Mouse (Mus musculus) cerebellum, adult 9-11 months (tissue): Measurements from ENCODE around the gene Mettl22.

Experiments
- DNase-seq: peaks from one replicate; pipeline ENCODE4 v3.0.0; 2022

Gene Mettl22

DNA sequence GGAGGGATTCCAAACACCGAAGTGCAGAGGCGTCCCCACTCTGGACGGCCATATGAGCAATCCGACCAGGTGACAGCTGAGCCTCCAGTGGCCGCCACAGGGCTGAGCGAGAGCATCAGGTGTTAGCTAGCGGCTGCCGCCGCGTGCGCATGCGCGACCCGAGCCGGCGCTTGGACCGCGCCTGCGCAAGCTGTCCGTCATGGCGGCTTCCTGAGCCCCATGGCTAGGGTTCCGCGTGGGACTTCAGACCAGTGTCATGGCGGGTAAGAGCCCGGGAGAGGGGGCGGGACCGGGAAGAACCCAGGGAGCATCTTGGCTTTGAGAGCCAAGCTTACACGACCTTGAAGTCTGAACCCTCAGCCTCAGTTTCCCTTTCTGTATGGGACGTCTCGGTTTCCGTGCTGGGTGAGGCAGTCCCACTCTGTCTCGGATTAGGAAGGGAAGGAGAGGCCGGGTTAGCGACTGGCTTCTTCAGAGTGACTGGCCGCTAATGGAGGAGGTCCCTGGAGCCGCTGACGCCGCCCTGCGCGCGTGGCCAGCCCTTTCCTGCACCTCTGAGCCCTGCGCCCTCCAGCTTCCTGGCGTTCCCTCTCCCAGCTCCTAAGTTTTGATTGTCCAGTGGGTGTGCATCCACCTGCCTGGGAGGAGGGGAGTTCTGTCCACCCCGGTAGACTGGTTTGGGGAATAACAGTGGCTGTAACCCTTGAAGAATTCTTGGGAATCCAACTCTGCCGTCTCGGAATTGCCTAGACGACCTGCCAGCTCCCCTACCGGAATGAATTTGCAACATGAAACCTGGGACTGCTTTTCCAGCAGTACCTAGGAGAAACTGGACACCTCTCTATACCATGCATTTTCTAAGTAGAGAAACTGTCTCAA lies at the start of gene Mettl22:
Gene Mettl22 (plus strand): TSS at position 186 of the 879 bp plus-strand sequence.
- DNase-seq: peak; percentile 93

DNA sequence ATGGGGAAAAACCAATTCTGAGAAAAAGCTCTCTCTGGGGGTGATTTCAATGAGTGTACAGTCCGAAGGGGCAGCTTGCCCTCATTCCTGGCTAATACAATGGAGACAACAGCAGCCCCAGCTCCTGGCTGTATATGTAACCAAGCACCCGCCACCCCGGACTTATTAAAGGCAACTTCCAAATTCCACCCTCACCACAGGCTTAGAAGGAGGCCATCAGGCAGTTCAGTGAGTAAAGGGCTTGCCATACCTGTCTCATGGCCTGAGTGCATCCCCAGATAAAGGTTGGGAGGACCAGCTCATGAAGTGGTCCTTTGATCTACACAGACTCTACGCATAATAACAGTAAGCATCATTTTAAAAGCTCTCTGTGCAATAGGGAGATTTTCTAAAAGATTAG lies 49.7 kb upstream of the Mettl22 start:
- DNase-seq: no peak

DNA sequence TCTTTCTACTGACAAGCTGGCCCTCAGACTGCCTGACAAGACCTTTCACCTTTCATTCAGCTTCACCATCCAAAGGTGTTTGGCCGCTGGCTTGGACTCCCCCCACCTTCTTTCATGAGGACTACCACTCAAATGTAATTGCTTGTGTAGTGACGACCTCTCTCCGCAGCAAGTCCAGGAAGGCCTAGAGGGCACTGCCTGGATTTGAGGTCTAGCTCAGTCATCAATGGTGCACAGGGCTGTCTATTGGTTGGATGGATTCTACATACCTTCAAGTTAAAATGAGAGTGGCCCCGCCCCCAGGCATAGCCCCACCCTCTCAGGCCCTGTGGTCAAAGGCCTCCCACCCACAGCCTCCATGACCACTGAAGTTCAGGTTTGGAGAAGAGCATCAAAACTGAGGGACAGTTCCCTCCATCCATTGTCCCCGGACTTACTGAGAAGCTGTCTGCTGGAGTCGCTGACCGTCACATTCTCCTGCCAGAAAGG lies 46.9 kb upstream of the Mettl22 start:
- no peak for DNase-seq

DNA sequence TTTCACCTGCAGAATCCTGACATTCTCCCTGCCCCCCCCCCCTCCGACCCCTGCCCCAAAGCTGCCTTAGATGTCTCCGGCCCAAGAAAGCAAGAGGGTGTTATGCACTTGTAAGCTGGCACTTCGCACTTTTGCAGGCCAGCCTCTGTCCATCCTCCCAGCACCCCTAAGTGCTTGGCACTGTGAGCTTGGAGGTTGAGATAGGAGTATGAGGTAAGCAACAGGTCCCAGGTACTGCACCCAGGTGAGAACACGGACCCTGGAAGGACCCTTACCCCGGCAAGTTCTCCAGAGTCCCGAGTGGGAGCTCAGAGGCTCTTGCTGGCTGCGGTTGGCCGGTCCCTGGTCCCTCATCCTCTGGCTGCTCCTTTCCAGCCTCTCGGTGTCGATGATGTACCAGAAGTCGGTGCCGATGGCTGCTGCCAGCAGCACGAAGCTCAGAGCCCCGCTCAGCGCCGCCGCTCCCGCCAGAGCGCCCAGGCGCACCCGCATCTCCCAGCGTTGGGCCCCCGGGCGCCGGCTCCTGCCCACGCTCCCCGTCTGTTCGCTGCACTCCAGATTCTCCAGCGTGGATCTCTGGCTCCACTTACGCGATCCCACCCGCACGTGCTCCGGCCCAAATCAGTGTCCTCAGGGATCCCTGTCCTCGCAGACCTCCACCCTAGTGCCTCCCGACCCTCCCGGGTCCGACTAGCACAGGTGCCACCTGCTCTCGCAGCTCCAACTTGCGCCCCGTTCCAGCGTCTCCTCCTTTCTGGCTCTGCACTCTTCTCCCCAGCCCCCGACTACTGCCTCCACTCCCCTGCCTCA lies 46.2 kb upstream of the Mettl22 start:
- DNase-seq: no peak

DNA sequence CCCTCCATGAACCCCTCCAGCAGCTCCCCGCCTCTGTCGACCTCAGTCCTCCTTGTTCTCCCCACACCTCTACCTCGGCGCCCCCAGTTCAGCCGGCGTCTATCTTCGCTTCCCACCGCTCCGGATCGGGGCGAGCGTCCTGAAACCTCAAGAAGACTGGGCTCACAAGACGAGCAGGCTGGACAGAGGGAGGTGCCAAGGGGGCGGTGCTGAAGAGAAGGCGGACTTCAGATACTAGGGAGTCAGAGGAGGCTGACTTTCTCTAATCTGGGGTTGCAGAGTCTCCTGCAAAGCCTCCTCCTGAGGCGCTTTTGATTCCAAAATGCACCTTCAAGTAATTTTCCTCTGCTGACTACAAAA lies 45.6 kb upstream of the Mettl22 start, which contains the start of gene Tmem114:
Gene Tmem114 (minus strand): TSS at position 166 of the 360 bp plus-strand sequence.
- DNase-seq: peak; percentile 20

DNA sequence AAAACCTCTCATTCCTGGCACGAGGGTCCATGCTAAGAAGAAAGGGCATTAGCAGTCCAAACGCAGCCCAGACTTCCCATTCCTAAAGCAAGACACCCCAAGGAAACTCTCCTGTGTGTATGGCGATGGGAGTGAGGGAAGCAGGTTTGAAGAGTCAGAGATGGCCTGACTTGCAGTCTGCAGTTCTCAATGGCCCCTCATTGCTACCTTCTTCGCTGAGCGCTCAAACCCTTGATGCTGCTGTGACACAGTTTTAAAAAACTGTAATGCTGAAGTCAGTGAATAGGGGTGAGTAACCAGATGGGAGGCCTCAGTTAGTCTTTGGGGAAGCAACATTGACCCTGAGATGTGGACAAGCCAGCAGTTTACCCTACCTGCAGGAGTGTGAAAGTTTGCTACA lies 44.9 kb upstream of the Mettl22 start:
- DNase-seq: no peak

DNA sequence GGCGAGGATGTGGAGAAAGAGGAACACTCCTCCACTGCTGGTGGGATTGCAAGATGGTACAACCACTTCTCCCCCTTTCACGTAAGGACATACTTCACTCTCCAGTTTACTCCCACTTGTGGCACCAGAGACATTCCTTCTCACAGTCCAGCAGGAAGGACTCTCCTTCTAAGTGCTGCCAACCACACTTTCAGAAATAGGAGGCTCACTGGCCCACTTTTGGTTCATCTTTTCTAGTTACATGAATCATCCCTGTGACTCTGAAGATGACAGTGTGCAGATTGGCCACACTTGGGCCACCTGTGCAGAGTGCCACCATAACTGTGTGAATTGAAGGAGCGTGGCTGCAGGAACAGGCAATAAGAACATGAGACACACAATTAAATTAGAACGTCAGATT lies 41.1 kb upstream of the Mettl22 start:
- no peak for DNase-seq

DNA sequence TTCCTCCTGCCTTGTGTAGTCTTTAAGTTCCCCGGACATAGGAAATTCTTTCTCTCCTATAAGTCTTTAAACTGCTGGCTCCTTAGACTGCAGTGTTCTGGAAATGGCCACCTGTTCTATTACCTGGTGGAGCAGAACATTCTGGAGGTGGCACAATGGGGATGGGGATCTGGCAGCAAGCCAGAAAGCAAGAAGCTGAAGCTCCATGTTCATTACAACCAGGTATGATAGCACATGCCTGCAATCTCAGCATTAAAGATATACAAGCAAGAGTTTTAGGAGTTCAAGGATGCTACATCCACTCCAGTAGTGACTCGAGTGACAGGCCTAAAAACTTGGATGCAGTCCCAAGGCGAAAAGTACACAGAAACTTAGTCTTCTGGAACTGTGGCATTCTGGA lies 38.0 kb upstream of the Mettl22 start:
- DNase-seq: no peak

DNA sequence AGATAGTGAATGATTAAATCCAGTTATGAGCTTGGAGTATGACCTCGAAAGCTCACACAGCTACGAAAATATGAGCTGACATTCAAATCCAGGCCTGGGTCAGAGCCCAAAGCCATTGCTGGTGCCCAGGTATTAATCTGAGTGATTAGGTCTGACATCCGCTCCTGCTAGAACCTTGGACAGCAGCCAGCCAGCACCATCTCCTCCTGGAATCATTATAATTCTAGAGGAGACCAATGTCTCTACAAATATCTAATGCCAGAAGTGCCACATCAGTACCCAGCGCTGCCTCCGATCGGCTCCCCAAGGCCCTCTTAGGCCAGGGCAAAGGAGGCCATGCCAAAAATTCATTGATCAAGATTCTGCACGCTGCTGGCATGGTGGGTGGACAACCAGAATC lies 25.7 kb upstream of the Mettl22 start:
- DNase-seq: no peak

DNA sequence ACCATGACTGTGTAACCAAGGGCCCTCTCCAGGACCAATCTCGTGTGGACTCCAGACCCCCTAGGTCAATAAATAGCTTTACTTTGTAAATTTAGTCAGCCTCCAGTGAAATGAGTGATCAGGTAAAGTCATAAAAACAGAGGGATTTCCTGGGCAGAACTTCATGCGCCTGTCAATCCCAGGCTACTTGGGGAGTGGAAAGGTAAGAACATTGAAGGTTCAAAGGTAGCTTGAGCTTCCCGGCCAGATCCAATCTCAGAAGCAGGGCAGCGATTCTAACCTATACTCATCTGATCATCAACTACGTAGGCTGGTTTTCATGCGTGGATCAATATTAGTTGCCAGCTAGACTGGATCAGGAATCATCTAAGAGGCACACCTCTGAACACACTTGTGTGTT lies 24.3 kb upstream of the Mettl22 start:
- DNase-seq: no peak

DNA sequence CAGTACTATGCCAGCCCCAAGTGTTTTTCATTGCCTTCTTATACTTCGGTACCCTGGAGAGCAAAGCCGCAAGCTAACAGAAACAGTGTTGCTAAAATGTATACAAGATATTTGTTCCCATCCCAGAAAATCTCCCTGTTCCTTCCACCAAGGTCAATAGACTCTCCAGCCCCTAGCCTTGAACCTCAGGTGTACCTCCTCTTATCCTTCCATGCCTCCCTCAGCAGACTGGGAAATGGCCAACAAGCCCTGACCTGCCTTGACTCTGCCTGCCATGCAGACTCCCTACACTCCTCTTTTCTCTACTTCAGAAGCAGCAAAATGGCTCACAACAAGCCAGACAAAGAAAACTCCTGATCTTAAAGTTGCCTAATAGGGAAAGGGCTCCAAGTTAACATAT lies 17.3 kb upstream of the Mettl22 start:
- DNase-seq: no peak

DNA sequence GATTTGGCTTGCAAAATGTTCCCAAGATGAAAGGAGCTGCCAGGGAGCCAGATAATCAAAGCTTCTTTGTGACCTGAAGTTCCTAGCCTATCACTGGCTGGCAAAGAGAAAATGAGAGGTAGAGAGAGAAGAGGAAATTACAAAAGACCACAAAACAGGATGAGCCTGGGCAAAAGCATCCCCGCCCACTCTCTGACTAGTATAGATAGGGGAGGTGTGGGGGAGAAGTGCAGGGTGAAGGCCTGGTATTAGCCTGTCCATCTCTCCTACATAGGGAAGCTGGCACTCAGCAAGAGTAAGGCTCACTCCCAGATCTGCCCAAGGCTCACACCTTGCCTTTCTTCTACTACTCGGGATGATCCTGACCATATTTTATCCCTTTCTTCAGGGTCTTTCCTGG lies 15.4 kb upstream of the Mettl22 start:
- DNase-seq: no peak

DNA sequence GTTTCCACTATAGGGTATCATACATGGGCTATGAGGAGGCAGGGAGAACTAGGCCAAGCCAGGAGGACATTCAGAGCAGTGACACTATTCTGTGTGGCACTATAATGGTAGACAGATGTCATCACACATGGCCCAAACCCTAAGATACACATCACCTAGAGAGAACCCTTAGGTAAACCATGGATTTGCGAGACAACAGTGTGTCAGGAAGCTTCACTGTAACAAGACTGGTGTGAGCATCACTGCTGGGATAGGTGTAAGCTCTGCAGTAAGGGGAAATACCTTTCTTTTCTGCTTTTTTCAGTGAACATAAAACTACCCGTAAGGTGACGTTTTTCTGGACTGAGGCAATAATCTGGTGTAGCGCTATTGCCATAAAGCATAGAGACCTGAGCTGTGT lies 12.2 kb upstream of the Mettl22 start:
- no peak for DNase-seq

DNA sequence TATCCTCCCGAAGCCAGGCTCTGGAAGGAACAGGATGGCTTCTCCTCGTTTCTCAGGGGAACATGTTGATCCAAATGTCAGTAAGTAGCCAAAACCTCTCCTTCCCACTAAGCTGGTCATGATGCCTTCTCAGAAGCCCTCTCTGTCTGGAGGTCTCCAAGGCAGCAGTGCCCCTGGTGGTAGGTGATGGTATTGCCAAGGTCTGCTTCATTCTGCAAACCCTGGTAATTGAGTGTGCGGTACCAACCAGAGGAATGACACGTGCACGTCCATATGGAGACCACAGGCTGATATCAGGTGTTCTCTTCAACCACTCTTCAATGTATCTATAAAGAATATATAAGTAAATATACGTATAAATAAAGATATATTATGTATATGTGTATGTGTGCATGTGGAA lies 11.5 kb upstream of the Mettl22 start:
- peak; percentile 33 for DNase-seq

DNA sequence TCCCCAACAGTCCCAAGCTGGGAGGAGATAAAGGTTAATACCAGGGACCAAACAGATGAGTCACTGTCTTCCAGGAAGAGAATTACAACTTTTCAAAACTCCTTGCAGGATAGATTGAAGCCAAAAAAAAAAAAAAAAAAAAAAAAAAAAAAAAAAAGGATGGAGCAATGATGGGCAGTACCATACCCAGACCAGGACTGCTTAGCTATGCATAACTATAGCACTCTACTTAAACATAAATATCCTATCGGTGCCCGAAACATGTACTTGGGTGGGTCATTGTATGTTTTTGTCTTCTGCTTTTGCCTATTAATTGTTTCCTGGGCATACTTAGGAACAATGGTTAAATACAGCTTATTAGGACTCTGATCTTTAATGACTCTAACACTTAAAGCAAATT lies 456 bp upstream of the Mettl22 start:
- no peak for DNase-seq

DNA sequence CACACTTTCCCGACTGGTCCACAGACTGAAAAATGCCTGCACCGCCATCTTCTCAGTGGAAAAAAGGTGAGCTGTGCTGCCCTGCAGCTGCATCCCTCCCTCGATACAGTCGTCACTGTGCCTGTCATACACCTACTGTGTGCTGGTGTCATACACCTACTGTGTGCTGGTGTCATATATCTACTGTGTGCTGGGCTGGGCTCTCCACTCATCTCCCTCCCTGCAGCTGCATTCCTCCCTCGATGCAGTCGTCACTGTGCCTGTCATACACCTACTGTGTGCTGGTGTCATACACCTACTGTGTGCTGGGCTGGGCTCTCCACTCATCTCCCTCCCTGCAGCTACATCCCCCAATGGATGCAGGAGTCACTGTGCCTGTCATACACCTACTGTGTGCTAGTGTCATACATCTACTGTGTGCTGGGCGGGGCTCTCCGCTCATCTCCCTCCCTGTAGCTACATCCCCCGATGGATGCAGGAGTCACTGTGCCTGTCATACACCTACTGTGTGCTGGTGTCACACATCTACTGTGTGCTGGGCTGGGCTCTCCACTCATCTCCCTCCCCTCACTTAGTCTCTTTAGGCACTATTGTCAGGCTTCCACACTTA lies 16.9 kb downstream of the Mettl22 start:
- no peak for DNase-seq

DNA sequence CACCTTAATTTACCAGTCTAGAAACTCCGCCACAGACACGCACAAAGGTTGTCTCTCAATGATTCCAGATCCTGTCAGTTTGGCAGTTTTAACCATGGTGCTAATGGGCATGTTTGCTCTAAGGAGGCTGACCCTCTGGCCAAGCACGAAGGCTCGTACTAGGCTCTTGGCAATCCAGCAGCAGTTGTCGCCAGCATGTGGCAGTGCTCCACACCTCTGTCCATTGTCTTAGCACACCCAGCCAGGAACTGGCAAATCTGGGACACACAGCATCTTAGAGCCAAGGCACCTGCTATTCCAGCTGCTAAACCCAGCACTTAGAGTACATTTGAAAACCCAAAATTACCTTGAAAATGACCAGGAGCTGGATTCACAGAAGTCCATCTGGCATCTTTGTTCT lies 18.8 kb downstream of the Mettl22 start:
- DNase-seq: peak; percentile 22

DNA sequence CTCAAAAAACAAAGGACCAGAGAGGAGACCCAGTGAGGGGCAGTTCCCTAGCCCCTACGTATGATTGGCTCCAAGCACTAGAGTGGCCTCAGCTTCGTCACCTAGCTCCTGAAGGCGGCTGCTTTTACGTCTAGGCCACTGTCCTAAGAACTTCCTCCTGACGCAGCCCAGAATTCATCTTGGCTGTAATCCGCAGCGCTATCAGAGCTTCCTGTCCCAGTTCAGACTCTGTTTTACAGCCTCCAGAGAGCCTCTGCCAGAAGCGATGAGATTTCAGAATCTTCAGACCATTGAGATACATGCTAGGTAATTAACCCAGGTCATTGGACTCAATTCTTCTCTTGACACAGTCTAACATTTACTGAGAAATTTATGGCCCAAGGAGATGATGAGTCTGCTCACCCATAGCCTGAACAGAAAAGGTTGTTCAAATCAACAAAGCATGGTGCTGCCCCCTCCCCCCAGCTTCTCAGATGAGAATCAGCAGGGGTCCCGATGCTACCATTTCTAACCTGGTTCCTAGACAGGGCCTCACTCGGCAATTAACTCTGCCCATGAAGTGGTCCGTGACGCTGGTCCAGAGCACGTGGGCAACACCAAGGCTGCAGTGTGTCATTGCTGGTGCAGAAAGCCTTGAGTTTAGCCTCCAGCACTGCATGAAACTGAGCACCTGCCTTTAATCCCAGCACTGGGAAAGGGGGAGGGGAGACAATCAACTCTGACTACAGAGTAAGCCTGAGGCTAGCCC lies 21.3 kb downstream of the Mettl22 start:
- no peak for DNase-seq

DNA sequence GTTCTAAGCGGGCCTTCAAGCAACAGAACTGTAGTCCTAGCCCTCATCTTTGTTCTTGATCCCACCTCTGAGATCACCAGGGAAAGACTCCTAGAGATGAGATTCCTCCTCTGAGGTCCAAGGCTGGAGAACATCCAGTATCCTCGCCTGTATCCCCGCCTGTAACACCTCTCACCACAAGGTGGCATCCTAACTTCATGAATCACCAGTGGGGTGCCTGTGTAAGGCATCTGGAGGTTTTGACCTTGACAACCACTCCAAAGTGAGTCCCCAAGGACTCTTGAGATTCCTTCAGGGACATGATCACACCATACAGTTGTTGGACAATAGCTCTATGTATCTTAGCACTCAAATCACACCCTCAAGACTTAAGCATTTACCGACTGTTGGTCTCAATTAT lies 23.7 kb downstream of the Mettl22 start:
- peak; percentile 49 for DNase-seq

DNA sequence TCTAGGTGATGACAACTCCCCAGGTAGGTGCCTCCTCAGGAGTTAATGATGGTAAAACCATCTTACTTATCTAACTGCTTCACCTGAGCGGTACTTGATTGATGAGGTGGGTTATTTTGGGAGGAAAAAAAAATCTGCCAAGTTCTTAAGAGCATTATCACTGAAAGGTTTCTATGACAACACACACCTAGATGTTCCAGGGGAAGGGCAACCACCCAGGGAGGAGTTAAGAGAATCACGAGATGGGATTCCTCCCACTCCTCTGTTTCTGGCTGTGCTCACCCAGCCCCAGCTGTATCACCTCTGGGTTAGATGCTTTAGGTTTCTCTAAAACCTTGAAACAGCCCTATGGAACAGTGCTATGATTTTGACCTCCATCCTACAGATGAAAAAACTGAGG lies 26.4 kb downstream of the Mettl22 start:
- no peak for DNase-seq

DNA sequence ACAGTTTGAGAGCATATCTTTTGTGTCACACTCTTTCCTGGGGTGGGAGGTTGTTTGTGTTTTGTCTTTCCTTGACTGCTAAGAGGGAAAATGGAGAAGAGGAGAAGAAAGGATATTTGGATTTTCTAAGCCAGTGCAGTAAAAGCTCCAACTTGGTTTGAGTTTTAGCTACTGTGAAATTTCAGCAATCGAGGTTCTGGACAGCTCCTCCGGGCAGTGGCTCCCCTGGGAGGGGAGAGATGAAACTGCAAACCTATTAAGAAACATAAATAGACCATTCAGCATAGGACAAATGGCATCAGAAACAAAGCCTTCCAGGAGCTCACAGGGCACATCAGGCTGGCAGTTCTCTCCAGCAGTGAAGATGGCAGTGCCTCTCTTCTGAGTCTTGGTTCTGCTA lies 33.7 kb downstream of the Mettl22 start:
- DNase-seq: no peak

DNA sequence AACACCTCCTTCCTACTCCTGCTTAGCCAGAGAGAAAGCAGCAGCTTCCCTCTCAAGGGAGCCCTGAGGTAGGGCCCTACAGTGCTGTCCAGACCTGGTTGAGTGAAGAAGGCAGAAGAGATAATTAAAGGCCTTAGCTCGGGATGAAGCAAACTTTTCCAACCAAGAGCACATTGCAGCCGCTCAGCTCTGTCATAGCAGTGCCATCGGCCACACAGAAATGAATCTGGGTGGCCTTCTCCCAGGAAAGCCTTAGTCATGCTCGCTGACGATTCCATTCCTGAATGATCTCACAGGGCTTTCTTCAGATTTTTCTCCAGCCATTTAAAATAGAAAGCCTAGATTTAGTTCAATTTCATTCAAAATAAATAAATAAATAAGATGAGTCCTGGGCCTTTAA lies 39.3 kb downstream of the Mettl22 start:
- DNase-seq: no peak

DNA sequence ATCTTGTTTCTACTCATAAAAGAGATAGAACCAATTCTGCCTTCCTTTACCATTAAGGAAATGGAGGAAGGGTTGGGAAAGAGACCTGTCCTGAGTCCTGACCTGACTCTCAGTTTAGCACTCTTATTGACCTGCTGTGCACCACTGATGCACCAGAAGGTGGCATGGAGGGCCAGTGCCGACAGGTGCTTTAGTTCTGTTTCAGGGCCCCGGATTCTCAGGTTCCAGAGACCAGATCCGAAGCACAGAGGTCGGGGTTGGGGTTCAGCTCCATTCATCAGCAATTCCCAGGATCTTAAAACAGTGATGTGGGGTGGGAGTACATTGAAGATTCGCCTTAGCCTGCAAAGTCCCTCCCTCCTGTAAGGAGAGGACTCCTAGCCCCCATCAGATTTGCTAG lies 42.2 kb downstream of the Mettl22 start:
- DNase-seq: no peak
